Mouse (Mus musculus) liver, adult 2 months (tissue): ENCODE measurements around the gene Zfp423. TPM values are rescaled to one million over a fixed set of nuclear protein-coding genes. Genes with fewer than 3 reads are reported as not detected.

Experiments used
- DNase-seq: peaks from one replicate; pipeline ENCODE4 v3.0.0-alpha.2; 2011; ENCODE audit warnings: low read depth, low spot score; ENCODE audit errors: extremely low read depth
- H3K27ac ChIP-seq: fragments of 200-500 bp; replicated peaks from 2 replicates; pipeline ENCODE4 v1.5.1; 2012; ENCODE audit warnings: low read depth, mild to moderate bottlenecking, control low read depth, inconsistent platforms, low read length; ENCODE audit not compliant: insufficient read depth
- H3K27me3 ChIP-seq: fragments of 200-500 bp; 2 replicates; pipeline ENCODE4 v1.6.1; 2012; ENCODE audit warnings: mild to moderate bottlenecking, moderate library complexity, low read length, inconsistent platforms; ENCODE audit not compliant: control insufficient read depth, insufficient read depth
- H3K36me3 ChIP-seq: fragments of 200-500 bp; 2 replicates; pipeline ENCODE4 v1.6.1; 2012; ENCODE audit warnings: low read length, inconsistent platforms; ENCODE audit not compliant: control insufficient read depth, insufficient read depth
- H3K4me1 ChIP-seq: fragments of 200-500 bp; 2 replicates; pipeline ENCODE4 v1.6.1; 2011; ENCODE audit warnings: low read length; ENCODE audit not compliant: control insufficient read depth, insufficient read depth
- H3K4me3 ChIP-seq: fragments of 200-500 bp; 2 replicates; pipeline ENCODE4 v1.5.1; 2011; ENCODE audit warnings: low read depth, mild to moderate bottlenecking, control low read depth, low read length, moderate library complexity; ENCODE audit not compliant: insufficient read depth
- H3K79me2 ChIP-seq: fragments of 200-500 bp; 2 replicates; pipeline ENCODE4 v1.6.1; 2012; ENCODE audit warnings: inconsistent platforms, mild to moderate bottlenecking, low read length, moderate library complexity; ENCODE audit not compliant: control insufficient read depth, insufficient read depth
- H3K9ac ChIP-seq: fragments of 200-500 bp; 2 replicates; pipeline ENCODE4 v1.6.1; 2012; ENCODE audit warnings: low read depth, mild to moderate bottlenecking, control low read depth, inconsistent platforms, low read length
- CTCF ChIP-seq: fragments of 200-500 bp; IDR thresholded peaks from 2 replicates; pipeline ENCODE4 v1.5.1; 2011; ENCODE audit warnings: low read depth, low read length, control low read depth
- POLR2A ChIP-seq: fragments of 200-500 bp; IDR thresholded peaks from 2 replicates; pipeline ENCODE4 v1.6.1; 2011; ENCODE audit warnings: low read length, control low read depth; ENCODE audit not compliant: insufficient read depth; ENCODE audit errors: extremely low read depth
- WGBS: fragments of 180-500 bp; shearing (Covaris S2); methylation state at CpG from one replicate; pipeline ENCODE4 v1.1.7; 2018; 5-methylcytosine and 5-hydroxymethylcytosine counted together
- polyA plus RNA-seq: library from polyadenylated mRNA; depleted of rRNA; stranded (reverse); fragments of >200 nt; gene quantifications from 2 replicates; pipeline ENCODE4 v1.2.3, GENCODE M21; 2012
- total RNA-seq: library from RNA; depleted of rRNA; stranded (reverse); fragments of >200 nt; gene quantifications from 2 replicates; pipeline ENCODE4 v1.2.3, GENCODE M21; 2014

Gene Zfp423
- total and polyA plus RNA-seq, 2 experiments = 0.18 to 0.31 TPM

DNA sequence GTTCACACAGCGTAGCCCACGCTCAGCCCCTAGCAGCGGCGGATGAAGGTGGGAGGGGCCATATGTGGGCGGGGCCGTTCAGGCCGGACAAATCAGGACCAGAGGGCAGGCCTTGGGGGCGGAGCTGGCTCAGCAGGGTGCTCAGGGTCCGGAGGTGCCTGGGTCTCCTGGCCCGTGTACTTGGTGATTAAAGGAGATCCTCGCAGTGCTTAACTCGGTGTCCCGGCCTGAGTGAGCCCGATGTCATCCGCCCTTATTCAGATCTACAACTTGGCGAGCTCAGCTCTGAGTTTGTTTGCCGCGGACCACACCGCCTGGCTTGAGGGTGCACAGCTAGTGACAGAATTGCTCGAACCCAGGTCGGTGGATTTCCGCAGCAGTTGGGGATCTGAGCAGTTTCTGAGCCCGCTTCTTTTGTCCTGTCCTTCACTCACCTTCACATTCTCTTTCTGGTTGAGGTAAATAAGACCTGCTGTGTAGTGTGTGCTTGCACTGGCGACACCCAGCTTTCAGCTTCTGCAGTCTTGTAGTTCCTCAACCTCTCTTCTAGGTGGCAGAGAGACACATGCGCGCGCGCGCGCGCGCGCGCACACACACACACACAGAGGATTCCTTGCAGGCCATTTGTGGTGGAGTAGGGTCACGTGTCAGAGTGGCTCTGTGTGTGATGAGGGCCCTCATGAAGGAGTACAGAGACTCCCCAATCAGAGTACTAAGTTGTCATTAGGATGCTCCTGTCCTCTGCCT, 302.7 kb downstream of the Zfp423 start:
- DNase-seq = no peak
- TF ChIP-seq POLR2A (no peak), CTCF (no peak)
- Histone ChIP-seq H3K79me2 (no peaks in the 10 kb centered on the region), H3K4me3 (no peak overlapping the region), H3K4me1 (no peaks in the 10 kb centered on the region), H3K27ac (no peak overlapping the region), H3K27me3 (peaks cover 3% of the 10 kb centered on the region; the same call in 1 of the 2 replicates), H3K36me3 (no peaks in the 10 kb centered on the region), H3K9ac (no peak overlapping the region)
- WGBS = 6% methylated on average over 35 of the region's 35 CpGs

- Histone ChIP-seq H3K27me3 (0 out of 2 replicates have a peak, but pooled peaks cover 3% of the 10 kb centered on the region), H3K4me3 (no peak overlapping the region), H3K27ac (no peak overlapping the region), H3K79me2 (no peaks in the 10 kb centered on the region), H3K36me3 (no peaks in the 10 kb centered on the region), H3K9ac (no peak overlapping the region), H3K4me1 (no peaks in the 10 kb centered on the region)
- no peak for DNase-seq
- WGBS = 86% methylated on average over 9 of the region's 9 CpGs
- no peak for TF ChIP-seq POLR2A
- TF ChIP-seq CTCF = no peak
Measured at GRCm38 (mm10) chr8:87655946-87656345, 303.4 kb downstream of the Zfp423 start.

- no peaks in the 10 kb centered on the region for H3K27me3 ChIP-seq
- no peak for TF ChIP-seq CTCF
- TF ChIP-seq POLR2A = no peak
- no peak overlapping the region for H3K9ac ChIP-seq
- no peak overlapping the region for H3K4me3 ChIP-seq
- no peak overlapping the region for H3K27ac ChIP-seq
- no peak for DNase-seq
- H3K4me1 ChIP-seq = no peaks in the 10 kb centered on the region
- WGBS = 89% methylated on average over 9 of the region's 9 CpGs
- no peaks in the 10 kb centered on the region for H3K79me2 ChIP-seq
- no peaks in the 10 kb centered on the region for H3K36me3 ChIP-seq
Measured at GRCm38 (mm10) chr8:87647781-87648180, 311.6 kb downstream of the Zfp423 start.

GRCm38 (mm10) chr8:87645829-87646483, 313.4 kb downstream of the Zfp423 start:
- Histone ChIP-seq H3K79me2 (no peaks in the 10 kb centered on the region), H3K4me3 (no peak overlapping the region), H3K9ac (no peak overlapping the region), H3K27ac (no peak overlapping the region), H3K4me1 (no peaks in the 10 kb centered on the region), H3K27me3 (no peaks in the 10 kb centered on the region), H3K36me3 (no peaks in the 10 kb centered on the region)
- TF ChIP-seq CTCF = no peak
- TF ChIP-seq POLR2A = no peak
- WGBS = 72% methylated on average over 5 of the region's 5 CpGs
- DNase-seq = no peak

DNA sequence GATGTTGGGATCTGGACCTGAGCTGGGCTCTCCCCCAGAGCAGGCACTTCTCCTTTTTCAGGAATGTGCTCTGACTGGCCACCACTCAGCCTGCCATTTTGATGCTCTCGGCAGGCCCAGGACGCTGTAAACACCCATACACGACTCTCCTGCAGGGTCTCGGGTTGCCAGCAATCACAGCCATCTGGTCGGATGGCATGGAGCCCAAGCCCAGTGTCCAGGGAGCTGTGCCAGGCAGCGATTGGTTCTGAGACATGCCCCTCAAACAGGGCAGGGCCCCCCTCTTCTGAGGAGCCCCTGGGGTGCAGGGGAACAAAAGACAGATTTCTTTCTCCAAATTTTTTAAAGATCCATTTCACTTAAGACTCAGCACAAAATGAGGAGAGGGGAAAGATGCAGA, 314.0 kb downstream of the Zfp423 start:
- H3K36me3 ChIP-seq = no peaks in the 10 kb centered on the region
- no peak overlapping the region for H3K4me3 ChIP-seq
- no peaks in the 10 kb centered on the region for H3K4me1 ChIP-seq
- WGBS = 52% methylated on average over 6 of the region's 6 CpGs
- TF ChIP-seq POLR2A = no peak
- no peak for TF ChIP-seq CTCF
- no peaks in the 10 kb centered on the region for H3K27me3 ChIP-seq
- no peak for DNase-seq
- H3K9ac ChIP-seq = no peak overlapping the region
- no peak overlapping the region for H3K27ac ChIP-seq
- no peaks in the 10 kb centered on the region for H3K79me2 ChIP-seq

DNA sequence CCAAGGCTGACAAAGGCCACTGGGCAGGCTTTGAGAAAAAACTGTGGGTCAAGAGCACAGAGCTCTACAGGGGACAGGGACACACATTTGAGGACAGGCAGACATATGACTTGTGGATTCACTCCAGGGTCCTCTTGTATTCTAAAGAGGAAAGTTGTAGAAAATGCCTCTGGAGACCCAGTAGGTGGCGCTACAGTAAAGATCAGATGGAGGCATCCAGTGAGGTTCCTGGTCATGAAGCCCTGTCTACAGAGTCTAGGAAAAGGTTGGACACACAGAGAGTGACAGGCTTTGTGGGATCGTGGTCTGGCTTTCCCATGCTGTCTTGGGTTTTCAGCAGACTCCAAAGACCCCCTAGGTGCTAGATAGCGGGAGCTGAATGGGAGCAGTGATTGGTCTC, 318.5 kb downstream of the Zfp423 start:
- no peak for DNase-seq

More for the DNA sequence above, 318.5 kb downstream of the Zfp423 start:
- WGBS = 38% methylated on average over 3 of the region's 3 CpGs
- no peaks in the 10 kb centered on the region for H3K79me2 ChIP-seq
- H3K36me3 ChIP-seq = no peaks in the 10 kb centered on the region
- H3K4me1 ChIP-seq = no peaks in the 10 kb centered on the region
- TF ChIP-seq CTCF = no peak
- TF ChIP-seq POLR2A = no peak
- H3K27me3 ChIP-seq = no peaks in the 10 kb centered on the region
- no peak overlapping the region for H3K9ac ChIP-seq
- H3K27ac ChIP-seq = no peak overlapping the region
- no peak overlapping the region for H3K4me3 ChIP-seq
